Comparison of ENCODE assay signal across 8 mouse cellular contexts in genomic region chr1:43898991-43899714, GRCm38 (mm10). TPM values are rescaled to one million over a fixed set of nuclear protein-coding genes. Genes with fewer than 3 reads are reported as not detected.
DNase-seq lines count a peak whose midpoint lies in the region; ATAC-seq and TF ChIP-seq lines count a peak whose summit lies in the region.

No protein-coding gene starts in this region.

- H3K4me3 ChIP-seq in left cerebral cortex, adult 2 months: no peak overlapping the region

- peak; percentile 87 for ATAC-seq in megakaryocyte progenitor cell, adult 5-6 weeks (replicated peaks; ENCODE audit: poor library complexity)

- H3K27ac ChIP-seq in left cerebral cortex, adult 2 months: no peak overlapping the region

- intact Hi-C loops in left cerebral cortex, adult 2 months (cut with DNase I): loop anchor here (1.0 to 5.0 kb wide), 2 partner anchors 72 to 139 kb away; partner anchors contain the start of gene Uxs1

- TF ChIP-seq CTCF in left cerebral cortex, adult 2 months (IDR thresholded peaks at IDR 0.05): peak; percentile 89

- DNase-seq in T-cell, adult 2 months (ENCODE audit: low spot score): peak; percentile 76
- peak; percentile 91 to 93 for DNase-seq in cerebellum, postnatal 10 days
- DNase-seq in frontal cortex, postnatal 10 days (ENCODE audit: low spot score in 2 of 2): peak; percentile 32 to 69
- DNase-seq in hindlimb bud, embryonic 11.5 days (ENCODE audit: extremely low spot score, low read depth, low spot score): peak; percentile 54
- peak; percentile 72 to 84 for DNase-seq in left cerebral cortex, adult 2 months (ENCODE audit: extremely low spot score in 1 of 2, low spot score in 2 of 2)
- DNase-seq in right cerebral cortex, postnatal 14 days: peak; percentile 82
- peak; percentile 76 for DNase-seq in urinary bladder, postnatal 14 days (ENCODE audit: low spot score)

RNA-seq across cellular contexts. Expression of gene Tpp2, which starts 34.3 kb away (rescaled TPM):
- total RNA-seq in left cerebral cortex, adult 2 months (2021): 10 to 100 TPM; 47.4 to 50.5 TPM
- total RNA-seq in megakaryocyte progenitor cell, adult 5-6 weeks (2015): 81.2 and 93.6 TPM in 2 replicates
- 76.1 and 102 TPM in 2 replicates for total RNA-seq in megakaryocyte progenitor cell, adult 5-6 weeks (2017)
